Mouse (Mus musculus): ENCODE measurements around the gene Larp1.

DNA sequence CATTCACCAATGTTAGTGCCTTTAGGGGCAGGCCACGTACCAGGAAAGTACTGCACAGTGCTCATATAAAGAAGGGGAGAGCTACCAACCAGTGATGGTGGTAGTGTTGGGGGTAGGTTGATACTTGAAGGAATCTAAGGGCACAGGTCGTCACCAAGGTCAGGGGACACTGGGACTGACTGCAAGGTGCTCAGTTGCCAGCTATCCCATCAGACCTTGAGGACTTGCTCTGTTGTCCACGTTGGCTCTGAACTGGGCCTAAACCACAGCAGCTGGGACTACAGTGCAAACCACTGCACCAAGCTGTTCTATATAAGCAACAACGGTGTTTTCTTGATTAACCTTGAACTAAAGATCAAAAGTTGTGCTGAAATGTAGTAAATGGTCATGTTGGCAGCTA lies 53.7 kb downstream of the Larp1 start:
- TF ChIP-seq POLR2A (IDR thresholded peaks at IDR 0.05; ENCODE audit: control insufficient read depth, extremely low read depth, insufficient read depth, low read length, poor library complexity) = no peak
- no peak for TF ChIP-seq CTCF (IDR thresholded peaks at IDR 0.05; ENCODE audit: borderline replicate concordance, control insufficient read depth, extremely low read depth, insufficient read depth, low read length, poor library complexity)

Measured in thymus, adult 2 months (tissue).